Mouse (Mus musculus) E14TG2a.4 (cell line): ENCODE measurements around the gene Gsto1.
A peak's percentile ranks its signal among the peaks of the same experiment; 100 is the strongest.

Source experiments
- H3K27me3 ChIP-seq: 2 replicates; pipeline ENCODE4 v1.6.1; 2014; ENCODE audit warnings: low read length, control low read depth; ENCODE audit not compliant: insufficient read depth
- H3K36me3 ChIP-seq: 2 replicates; pipeline ENCODE4 v1.6.1; 2014; ENCODE audit warnings: low read length, control low read depth; ENCODE audit not compliant: insufficient read depth
- H3K4me1 ChIP-seq: replicated peaks from 2 replicates; pipeline ENCODE4 v1.6.1; 2014; ENCODE audit warnings: low read depth, low read length, control low read depth
- H3K4me3 ChIP-seq: replicated peaks from 2 replicates; pipeline ENCODE4 v1.5.1; 2014; ENCODE audit warnings: mild to moderate bottlenecking, low read length
- H3K9me3 ChIP-seq: 2 replicates; pipeline ENCODE4 v1.6.1; 2014; ENCODE audit warnings: low read length, control low read depth
- CTCF ChIP-seq: conservative IDR thresholded peaks from 2 replicates; pipeline ENCODE4 v1.5.1; 2014; ENCODE audit warnings: low read length
- NANOG ChIP-seq: IDR thresholded peaks from 2 replicates; pipeline ENCODE4 v1.6.1; 2014; ENCODE audit warnings: borderline replicate concordance, low read length, mixed read lengths
- POU5F1 ChIP-seq: IDR thresholded peaks from 2 replicates; pipeline ENCODE4 v1.6.1; 2014; ENCODE audit warnings: low read length, borderline replicate concordance

Gsto1 gene

GRCm38 (mm10) chr19:47893092-47893491 is 38.3 kb downstream of the Gsto1 start:
- H3K27me3 ChIP-seq, result peaks cover 22% of the 10 kb centered on the region; the same call in 1 of the 2 replicates
- no peak for TF ChIP-seq NANOG
- no peak for TF ChIP-seq CTCF
- no peak for TF ChIP-seq POU5F1
- 0 out of 2 replicates have a peak, but pooled peaks cover 8% of the 10 kb centered on the region for H3K9me3 ChIP-seq
- H3K36me3 ChIP-seq, result no peaks in the 10 kb centered on the region
- no peak overlapping the region for H3K4me3 ChIP-seq
- H3K4me1 ChIP-seq, result peaks cover 8% of the 10 kb centered on the region

- 0 out of 2 replicates have a peak, but pooled peaks cover 8% of the 10 kb centered on the region for H3K9me3 ChIP-seq
- no peak for TF ChIP-seq CTCF
- H3K27me3 ChIP-seq, result peaks cover 34% of the 10 kb centered on the region; the same call in 1 of the 2 replicates
- no peaks in the 10 kb centered on the region for H3K36me3 ChIP-seq
- H3K4me1 ChIP-seq, result peaks cover 15% of the 10 kb centered on the region
- H3K4me3 ChIP-seq, result no peak overlapping the region
Measured at GRCm38 (mm10) chr19:47898472-47899079, 43.8 kb downstream of the Gsto1 start.

GRCm38 (mm10) chr19:47900012-47900411 is 45.2 kb downstream of the Gsto1 start:
- Histone ChIP-seq H3K4me1 (peaks cover 18% of the 10 kb centered on the region), H3K27me3 (peaks cover 31% of the 10 kb centered on the region; the same call in 1 of the 2 replicates), H3K9me3 (0 out of 2 replicates have a peak, but pooled peaks cover 8% of the 10 kb centered on the region), H3K36me3 (no peaks in the 10 kb centered on the region), H3K4me3 (no peak overlapping the region)
- peak; percentile 46 for TF ChIP-seq CTCF
- no peak for TF ChIP-seq POU5F1

- peaks cover 26% of the 10 kb centered on the region; the same call in 1 of the 2 replicates for H3K27me3 ChIP-seq
- no peak for TF ChIP-seq POU5F1
- no peak for TF ChIP-seq CTCF
Measured at GRCm38 (mm10) chr19:47900558-47900957, 45.8 kb downstream of the Gsto1 start.

GRCm38 (mm10) chr19:47902316-47903201 is 47.8 kb downstream of the Gsto1 start:
- TF ChIP-seq NANOG (no peak), POU5F1 (no peak), CTCF (no peak)
- Histone ChIP-seq H3K4me3 (no peak overlapping the region), H3K9me3 (0 out of 2 replicates have a peak, but pooled peaks cover 5% of the 10 kb centered on the region), H3K4me1 (peaks cover 26% of the 10 kb centered on the region), H3K27me3 (peaks cover 19% of the 10 kb centered on the region; the same call in 1 of the 2 replicates), H3K36me3 (no peaks in the 10 kb centered on the region)

More at GRCm38 (mm10) chr19:47900558-47900957, 45.8 kb downstream of the Gsto1 start:
- H3K36me3 ChIP-seq, result no peaks in the 10 kb centered on the region
- no peak overlapping the region for H3K4me3 ChIP-seq
- H3K9me3 ChIP-seq, result 0 out of 2 replicates have a peak, but pooled peaks cover 8% of the 10 kb centered on the region
- peaks cover 23% of the 10 kb centered on the region for H3K4me1 ChIP-seq

GRCm38 (mm10) chr19:47903679-47904078 is 48.9 kb downstream of the Gsto1 start:
- no peak for TF ChIP-seq NANOG
- no peak for TF ChIP-seq POU5F1
- no peak for TF ChIP-seq CTCF
- H3K36me3 ChIP-seq, result no peaks in the 10 kb centered on the region
- H3K9me3 ChIP-seq, result no peaks in the 10 kb centered on the region
- H3K27me3 ChIP-seq, result peaks cover 20% of the 10 kb centered on the region; the same call in 1 of the 2 replicates
- peaks cover 32% of the 10 kb centered on the region for H3K4me1 ChIP-seq
- H3K4me3 ChIP-seq, result no peak overlapping the region

GRCm38 (mm10) chr19:47905081-47905480 is 50.3 kb downstream of the Gsto1 start:
- TF ChIP-seq NANOG (no peak), CTCF (no peak), POU5F1 (no peak)
- peaks cover 25% of the 10 kb centered on the region for H3K27me3 ChIP-seq
- no peaks in the 10 kb centered on the region for H3K36me3 ChIP-seq
- peaks cover 43% of the 10 kb centered on the region for H3K4me1 ChIP-seq
- no peak overlapping the region for H3K4me3 ChIP-seq
- H3K9me3 ChIP-seq, result no peaks in the 10 kb centered on the region

GRCm38 (mm10) chr19:47905603-47906002 is 50.8 kb downstream of the Gsto1 start:
- Histone ChIP-seq H3K4me1 (peaks cover 44% of the 10 kb centered on the region), H3K4me3 (no peak overlapping the region), H3K36me3 (no peaks in the 10 kb centered on the region), H3K27me3 (peaks cover 30% of the 10 kb centered on the region), H3K9me3 (no peaks in the 10 kb centered on the region)
- TF ChIP-seq NANOG, result no peak
- no peak for TF ChIP-seq CTCF
- TF ChIP-seq POU5F1, result no peak
